ENCODE assay signal across 13 mouse cellular contexts in the genomic region with DNA sequence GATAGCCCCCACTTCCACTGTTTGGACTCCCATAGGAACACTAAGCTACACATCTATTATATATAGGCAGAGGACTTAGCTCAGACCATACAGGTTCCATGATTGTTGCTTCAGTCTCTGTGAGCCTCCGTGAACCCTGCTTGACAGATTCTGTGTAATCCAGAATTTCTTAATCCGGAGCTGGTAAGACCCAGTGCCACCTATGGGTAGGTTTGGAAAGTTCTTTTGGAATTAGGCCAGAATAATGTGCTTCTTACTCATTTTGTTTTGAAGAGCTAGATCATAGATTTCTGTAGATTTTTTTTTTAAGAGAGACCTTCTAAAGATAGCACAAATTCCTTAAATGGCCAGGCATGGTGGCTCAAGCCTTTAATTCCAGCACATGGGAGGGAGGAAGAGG. TPM values are rescaled to one million over a fixed set of nuclear protein-coding genes. Genes with fewer than 3 reads are reported as not detected.
DNase-seq lines count a peak whose midpoint lies in the region; ATAC-seq and TF ChIP-seq lines count a peak whose summit lies in the region.
"Had no signal": no experiment of that assay in that cellular context is flagged by ENCODE, and none has a peak within 500 bp of the region (broad histone marks: within the 10 kb centered on the region; RNA-seq: fewer than 3 reads in every experiment).

No protein-coding gene starts in this region.

- peak; percentile 33; the same call in 1 of the 2 replicates for TF ChIP-seq CTCF in gastrocnemius, adult 2 months (IDR thresholded peaks at IDR 0.05)
- TF ChIP-seq CTCF in liver, adult 2 months (IDR thresholded peaks at IDR 0.05; ENCODE audit: low read depth, low read length): no peak
- 0 out of 2 replicates have a peak, but pooled peaks have one; percentile 9 for TF ChIP-seq CTCF in E14TG2a.4 (conservative IDR thresholded peaks at IDR 0.05; ENCODE audit: low read length)

- ATAC-seq in liver, embryonic 11.5 days (replicated peaks; ENCODE audit: low FRiP score): no peak
- ATAC-seq: midbrain, embryonic 15.5 days had no signal

- H3K36me3 ChIP-seq in liver, adult 2 months (ENCODE audit: control insufficient read depth, insufficient read depth, low read length): no peaks in the 10 kb centered on the region
- H3K36me3 ChIP-seq in liver, embryonic 11.5 days (ENCODE audit: control insufficient read depth, insufficient read depth, low read length): no peaks in the 10 kb centered on the region
- no peaks in the 10 kb centered on the region for H3K36me3 ChIP-seq in E14TG2a.4 (ENCODE audit: insufficient read depth, low read length)
- H3K36me3 ChIP-seq: forebrain, embryonic 12.5 days; G1E; midbrain, embryonic 15.5 days had no signal

- TF ChIP-seq POLR2A in liver, adult 2 months (IDR thresholded peaks at IDR 0.05; ENCODE audit: extremely low read depth, insufficient read depth, low read length): no peak

- no peaks in the 10 kb centered on the region for H3K27me3 ChIP-seq in liver, adult 2 months (ENCODE audit: control insufficient read depth, insufficient read depth, low read length)
- no peaks in the 10 kb centered on the region for H3K27me3 ChIP-seq in liver, embryonic 11.5 days (replicated peaks; ENCODE audit: control insufficient read depth, insufficient read depth, low read length)
- H3K27me3 ChIP-seq in E14TG2a.4 (ENCODE audit: insufficient read depth, low read length): 0 out of 2 replicates have a peak, but pooled peaks cover 3% of the 10 kb centered on the region
- H3K27me3 ChIP-seq: forebrain, embryonic 12.5 days; midbrain, embryonic 15.5 days had no signal

- H3K4me2 ChIP-seq in liver, embryonic 11.5 days: no peak overlapping the region
- H3K4me2 ChIP-seq: forebrain, embryonic 12.5 days; midbrain, embryonic 15.5 days had no signal

- no peaks in the 10 kb centered on the region for H3K4me1 ChIP-seq in liver, adult 2 months (ENCODE audit: control insufficient read depth, insufficient read depth, low read length)
- no peaks in the 10 kb centered on the region for H3K4me1 ChIP-seq in liver, embryonic 11.5 days (replicated peaks; ENCODE audit: control insufficient read depth, insufficient read depth, low read length)
- peaks cover 22% of the 10 kb centered on the region for H3K4me1 ChIP-seq in E14TG2a.4 (replicated peaks; ENCODE audit: low read depth, low read length)
- H3K4me1 ChIP-seq: forebrain, embryonic 12.5 days; midbrain, embryonic 15.5 days had no signal

- H3K9ac ChIP-seq in liver, adult 2 months (ENCODE audit: low read depth, low read length): no peak overlapping the region
- H3K9ac ChIP-seq in liver, embryonic 11.5 days (ENCODE audit: low read depth, low read length): no peak overlapping the region
- H3K9ac ChIP-seq: forebrain, embryonic 12.5 days; midbrain, embryonic 15.5 days had no signal

- H3K9me3 ChIP-seq in liver, embryonic 11.5 days (ENCODE audit: control insufficient read depth, low read length): no peaks in the 10 kb centered on the region
- no peaks in the 10 kb centered on the region for H3K9me3 ChIP-seq in E14TG2a.4 (ENCODE audit: low read length)
- H3K9me3 ChIP-seq: forebrain, embryonic 12.5 days; G1E; midbrain, embryonic 15.5 days had no signal

- intact Hi-C loops in gastrocnemius, adult 2 months (cut with DNase I): no loop called here

- H3K27ac ChIP-seq in gastrocnemius, adult 2 months: no peak overlapping the region
- no peak overlapping the region for H3K27ac ChIP-seq in liver, adult 2 months (replicated peaks; ENCODE audit: insufficient read depth, low read depth, low read length)
- no peak overlapping the region for H3K27ac ChIP-seq in liver, embryonic 11.5 days (ENCODE audit: low read depth, low read length)
- H3K27ac ChIP-seq: forebrain, embryonic 12.5 days; midbrain, embryonic 15.5 days had no signal

- no peak overlapping the region for H3K4me3 ChIP-seq in gastrocnemius, adult 2 months
- no peak overlapping the region for H3K4me3 ChIP-seq in liver, adult 2 months (ENCODE audit: insufficient read depth, low read depth, low read length)
- no peak overlapping the region for H3K4me3 ChIP-seq in liver, embryonic 11.5 days (ENCODE audit: low read depth, low read length)
- H3K4me3 ChIP-seq in E14TG2a.4 (replicated peaks; ENCODE audit: low read length): no peak overlapping the region
- H3K4me3 ChIP-seq: forebrain, embryonic 12.5 days; midbrain, embryonic 15.5 days had no signal

- H3K79me2 ChIP-seq in liver, adult 2 months (ENCODE audit: control insufficient read depth, insufficient read depth, low read length): no peaks in the 10 kb centered on the region

- 63% methylated on average over 2 of the region's 2 CpGs for WGBS in liver, adult 2 months
- 72% methylated on average over 2 of the region's 2 CpGs for WGBS in liver, embryonic 11.5 days

- no peak for DNase-seq in gastrocnemius, adult 2 months
- DNase-seq in gastrocnemius, postnatal 4 days (ENCODE audit: low spot score in 2 of 2): no peak
- peak; percentile 28 for DNase-seq in liver, adult 2 months (ENCODE audit: extremely low read depth, low read depth, low spot score)
- no peak for DNase-seq in liver, embryonic 11.5 days (ENCODE audit: low spot score)
- DNase-seq in fat pad, adult 2 months (ENCODE audit: extremely low read depth, low read depth, low spot score): peak; percentile 28
- no peak for DNase-seq in right cerebral cortex, adult 2 months (ENCODE audit: low spot score in 2 of 2)
- no peak for DNase-seq in left cerebral cortex, adult 11 months (ENCODE audit: low spot score)
- DNase-seq: cerebellum, adult 11-12 months; lung, postnatal 14 days had no signal

RNA-seq across cellular contexts. Expression of gene Cemip2, which starts 14.1 kb away (rescaled TPM):
- total RNA-seq in gastrocnemius, adult 2 months (2021): 1 to 10 TPM; 6.9 to 8.8 TPM
- total RNA-seq in gastrocnemius, postnatal 4 days (2021): 10 to 100 TPM; 19.8 to 22.5 TPM
- 18.1 and 18.4 TPM in 2 replicates for total RNA-seq in liver, adult 2 months (2014; rRNA removed)
- polyA plus RNA-seq in liver, adult 2 months (2012; rRNA removed): 2.3 and 2.9 TPM in 2 replicates
- 24.8 and 25.0 TPM in 2 replicates for polyA plus RNA-seq in liver, embryonic 11.5 days (2014; fragmentation: Nextera tagmentation; extraction: Ambion mirVana)

Comparison
In these comparisons a context has a peak if more than half of its experiments do, and no peak if none do; other contexts are left out.
1. DNase-seq: peak in liver, adult 2 months (single experiment) and fat pad, adult 2 months (single experiment); none in gastrocnemius, adult 2 months (single experiment), gastrocnemius, postnatal 4 days (0 of 2), liver, embryonic 11.5 days (single experiment), right cerebral cortex, adult 2 months (0 of 2) and left cerebral cortex, adult 11 months (single experiment).